Mouse (Mus musculus): ENCODE data around the gene Tmem179. TPM values are rescaled to one million over a fixed set of nuclear protein-coding genes. Genes with fewer than 3 reads are reported as not detected.
A peak's percentile ranks its signal among the peaks of the same experiment; 100 is the strongest.

Gene Tmem179
- total and polyA plus RNA-seq, 3 experiments: not detected

GRCm38 (mm10) chr12:112561163-112561562, 44.6 kb upstream of the Tmem179 start:
- Histone ChIP-seq H3K27me3 (replicated peaks) (no peaks in the 10 kb centered on the region), H3K36me3 (replicated peaks in 1 of 2; ENCODE audit: control insufficient read depth in 1 of 2, insufficient read depth in 1 of 2, low read length in 1 of 2) (no peaks in the 10 kb centered on the region), H3K27ac (ENCODE audit: insufficient read depth, low read depth) (no peak overlapping the region), H3K9ac (ENCODE audit: insufficient read depth, low read depth) (no peak overlapping the region), H3K9me3 (replicated peaks; ENCODE audit: low read length) (no peaks in the 10 kb centered on the region), H3K79me2 (replicated peaks; ENCODE audit: control insufficient read depth, extremely low read depth, insufficient read depth, poor library complexity, severe bottlenecking) (no peaks in the 10 kb centered on the region), H3K4me3 (replicated peaks in 1 of 3; ENCODE audit: low read depth in 2 of 3, low read length in 2 of 3, poor library complexity in 1 of 3) (no peak overlapping the region), H3K4me2 (ENCODE audit: insufficient read depth, low read depth, poor library complexity, severe bottlenecking) (no peak overlapping the region), H3K4me1 (ENCODE audit: control insufficient read depth in 1 of 2, insufficient read depth in 2 of 2) (peaks cover 4 to 46% of the 10 kb centered on the region in 2 experiments)
- dilution Hi-C loops (cut with MboI; ENCODE audit: extremely low pct_ligation_motif_present, extremely low pct_unique_long_range_greater_than_20kb, low sequenced_read_pairs) (no loop called here), in situ Hi-C loops (cut with MboI; ENCODE audit: low pct_ligation_motif_present, low pct_unique_long_range_greater_than_20kb, low sequenced_read_pairs) (loop anchor here (5.0 kb wide), 1 partner anchor 36 kb away; no protein-coding TSS in a partner anchor)
- no peak for DNase-seq (ENCODE audit: extremely low read depth)
- TF ChIP-seq NRF1 (IDR thresholded peaks at IDR 0.05; ENCODE audit: low read depth, low read length) (no peak), EP300 (IDR thresholded peaks at IDR 0.05; ENCODE audit: low read length) (no peak), POLR2A (IDR thresholded peaks at IDR 0.05; ENCODE audit: low read depth, low read length) (no peak), ZNF384 (IDR thresholded peaks at IDR 0.05; ENCODE audit: low read depth, low read length) (no peak), PAX5 (IDR thresholded peaks at IDR 0.05; ENCODE audit: low read length) (no peak), ZKSCAN1 (IDR thresholded peaks at IDR 0.05; ENCODE audit: borderline replicate concordance, low read depth, low read length) (no peak), POLR2AphosphoS2 (IDR thresholded peaks at IDR 0.05; ENCODE audit: low read depth, low read length) (no peak)

DNA sequence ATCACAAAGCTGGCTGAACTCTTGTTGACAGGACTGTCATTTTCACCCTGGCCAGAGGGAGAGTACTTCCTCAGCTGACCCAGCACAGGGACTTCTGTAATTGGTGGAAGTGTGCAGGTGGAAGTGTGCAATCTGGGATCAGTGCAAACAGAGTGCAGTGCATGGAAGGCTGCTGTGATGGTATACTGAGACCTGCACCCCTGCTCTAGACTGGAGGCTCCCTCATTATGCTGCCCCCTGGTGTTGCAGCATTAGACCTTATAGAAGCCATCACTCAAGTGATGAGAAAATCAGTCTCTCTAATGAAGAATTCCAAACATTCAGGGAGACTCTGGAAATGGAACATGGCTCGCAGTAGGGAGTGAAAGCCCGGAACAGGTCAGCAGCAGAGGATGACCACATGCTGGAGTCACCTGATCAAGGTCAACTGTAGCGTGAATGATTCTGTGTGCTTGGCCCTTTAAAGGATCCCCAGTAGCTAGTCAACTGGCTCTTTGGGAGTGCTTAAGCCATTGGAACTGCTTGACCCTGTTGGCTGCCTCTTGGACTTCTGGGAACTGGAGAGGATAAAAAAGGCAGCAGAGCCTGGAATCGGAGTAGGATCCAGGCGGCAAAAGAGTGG, 43.7 kb upstream of the Tmem179 start:
- dilution Hi-C loops (cut with MboI; ENCODE audit: extremely low pct_ligation_motif_present, extremely low pct_unique_long_range_greater_than_20kb, low sequenced_read_pairs): no loop called here
- in situ Hi-C loops (cut with MboI; ENCODE audit: low pct_ligation_motif_present, low pct_unique_long_range_greater_than_20kb, low sequenced_read_pairs): loop anchor here (5.0 kb wide), 1 partner anchor 37 kb away; no protein-coding TSS in a partner anchor
- Histone ChIP-seq H3K4me3 (replicated peaks in 1 of 3; ENCODE audit: low read depth in 2 of 3, low read length in 2 of 3, poor library complexity in 1 of 3) (no peak overlapping the region), H3K9ac (ENCODE audit: insufficient read depth, low read depth) (no peak overlapping the region), H3K27me3 (replicated peaks) (no peaks in the 10 kb centered on the region), H3K9me3 (replicated peaks; ENCODE audit: low read length) (no peaks in the 10 kb centered on the region), H3K36me3 (replicated peaks in 1 of 2; ENCODE audit: control insufficient read depth in 1 of 2, insufficient read depth in 1 of 2, low read length in 1 of 2) (no peaks in the 10 kb centered on the region), H3K4me2 (ENCODE audit: insufficient read depth, low read depth, poor library complexity, severe bottlenecking) (no peak overlapping the region), H3K27ac (ENCODE audit: insufficient read depth, low read depth) (no peak overlapping the region), H3K79me2 (replicated peaks; ENCODE audit: control insufficient read depth, extremely low read depth, insufficient read depth, poor library complexity, severe bottlenecking) (no peaks in the 10 kb centered on the region), H3K4me1 (ENCODE audit: control insufficient read depth in 1 of 2, insufficient read depth in 2 of 2) (peaks cover 4 to 50% of the 10 kb centered on the region in 2 experiments)
- no peak for TF ChIP-seq UBTF (IDR thresholded peaks at IDR 0.05; ENCODE audit: low read depth, low read length)
- peak; percentile 40 for TF ChIP-seq SMC3 (IDR thresholded peaks at IDR 0.05; ENCODE audit: low read depth, low read length)
- no peak for TF ChIP-seq EP300 (IDR thresholded peaks at IDR 0.05; ENCODE audit: low read length)
- TF ChIP-seq CTCF (conservative IDR thresholded peaks at IDR 0.05 in 1 of 2, IDR thresholded peaks at IDR 0.05 in 1 of 2; ENCODE audit: low read depth in 2 of 2, low read length in 2 of 2): peak; percentile 26 to 68; a peak in 2 of 4 replicates
- TF ChIP-seq HCFC1 (IDR thresholded peaks at IDR 0.05; ENCODE audit: low read depth, low read length): no peak
- TF ChIP-seq ETS1 (conservative IDR thresholded peaks at IDR 0.05; ENCODE audit: low read depth, low read length): no peak
- peak; percentile 9 for TF ChIP-seq RAD21 (IDR thresholded peaks at IDR 0.05; ENCODE audit: low read depth, low read length)
- TF ChIP-seq BHLHE40 (IDR thresholded peaks at IDR 0.05; ENCODE audit: low read depth, low read length): no peak
- no peak for TF ChIP-seq NELFE (IDR thresholded peaks at IDR 0.05; ENCODE audit: low read depth, low read length)
- TF ChIP-seq JUN (IDR thresholded peaks at IDR 0.05; ENCODE audit: insufficient read depth, low read depth, low read length): no peak
- no peak for TF ChIP-seq IRF4 (IDR thresholded peaks at IDR 0.05; ENCODE audit: low read depth, low read length)
- TF ChIP-seq SIN3A (IDR thresholded peaks at IDR 0.05; ENCODE audit: low read length): no peak
- TF ChIP-seq KAT2A (IDR thresholded peaks at IDR 0.05; ENCODE audit: insufficient replicate concordance, low read length): no peak
- TF ChIP-seq TBP (conservative IDR thresholded peaks at IDR 0.05; ENCODE audit: low read depth, low read length): no peak
- TF ChIP-seq MEF2A (IDR thresholded peaks at IDR 0.05; ENCODE audit: borderline replicate concordance, low read depth, low read length): no peak
- no peak for TF ChIP-seq USF1 (IDR thresholded peaks at IDR 0.05; ENCODE audit: low read depth, low read length)
- DNase-seq (ENCODE audit: extremely low read depth): peak; percentile 36
